Mouse (Mus musculus) thymus, postnatal 10 days (tissue): ENCODE measurements around the gene Mta1.

Experiments used
- DNase-seq, 2 experiments: peaks; one replicate each; pipeline ENCODE4 v3.0.0; 2021; ENCODE audit warnings: low spot score in 2 of 2

Mta1 gene

DNA sequence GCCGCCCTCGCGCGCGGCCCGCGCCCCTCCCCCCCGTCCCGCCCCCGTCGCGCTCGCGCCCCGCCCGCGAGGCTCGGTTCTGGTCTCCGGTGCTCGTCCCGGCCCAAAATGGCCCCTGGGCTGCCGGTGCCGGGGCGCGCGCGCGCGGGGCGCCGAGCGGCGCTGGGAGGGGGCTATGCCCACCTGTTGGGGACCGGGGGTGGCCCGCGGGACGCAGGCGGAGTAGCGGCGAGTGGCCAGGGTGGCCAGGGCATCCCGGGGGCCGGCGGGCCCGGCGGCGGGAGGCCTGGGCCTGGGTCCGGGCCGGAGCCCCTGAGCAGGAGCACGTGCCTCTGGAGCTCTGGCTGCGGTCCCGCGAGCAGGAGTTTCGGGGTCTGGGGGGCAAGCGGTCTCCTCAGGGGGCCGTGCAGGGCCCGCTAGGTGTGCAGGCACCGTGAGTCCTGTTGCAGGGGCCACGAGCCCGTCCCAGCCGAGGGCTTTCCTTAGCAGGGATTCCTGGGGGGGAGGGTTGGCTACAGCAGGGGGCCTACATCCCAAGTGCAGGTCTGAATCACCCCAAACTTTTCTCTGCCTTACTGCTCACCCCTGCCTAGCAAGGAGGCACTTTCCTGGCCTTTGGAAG is 563 bp downstream of the Mta1 start:
- no peak for DNase-seq

DNA sequence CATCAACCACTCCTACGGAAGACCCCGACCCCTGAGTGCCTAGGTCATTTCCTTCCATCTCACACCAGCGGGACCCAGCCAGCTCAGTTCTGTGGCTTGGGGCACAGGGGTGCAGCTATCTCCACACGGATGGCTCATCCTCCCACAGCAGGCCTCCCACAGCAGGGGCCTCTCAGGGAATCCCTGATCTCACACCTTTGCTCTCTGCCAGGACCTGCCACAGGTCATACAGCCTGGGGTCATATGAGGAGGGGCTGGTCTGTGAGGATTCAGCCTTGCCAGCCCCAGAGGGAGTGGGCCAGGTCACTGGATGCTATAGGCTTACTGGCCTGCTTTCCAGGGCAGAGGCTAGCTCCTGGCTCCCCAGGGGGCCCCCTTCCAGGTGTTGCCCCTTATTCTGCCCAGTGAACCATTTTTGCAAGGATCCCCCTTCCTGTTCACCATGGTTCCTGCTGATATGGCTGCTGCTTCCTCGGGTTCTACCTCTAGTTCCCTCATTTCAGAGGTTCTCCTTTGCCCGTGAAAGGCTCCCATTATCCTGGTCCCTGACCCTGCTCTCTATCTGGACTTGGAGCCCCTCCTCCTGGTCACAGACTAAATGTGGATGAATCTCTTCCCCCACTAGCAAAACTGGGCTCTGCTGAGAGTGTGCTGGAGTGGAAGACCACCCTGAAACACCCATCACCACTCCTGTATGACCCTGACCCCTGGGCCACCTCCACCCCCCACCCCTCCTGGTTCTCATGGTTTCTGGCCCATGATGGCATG is 1.6 kb downstream of the Mta1 start:
- DNase-seq: no peak

DNA sequence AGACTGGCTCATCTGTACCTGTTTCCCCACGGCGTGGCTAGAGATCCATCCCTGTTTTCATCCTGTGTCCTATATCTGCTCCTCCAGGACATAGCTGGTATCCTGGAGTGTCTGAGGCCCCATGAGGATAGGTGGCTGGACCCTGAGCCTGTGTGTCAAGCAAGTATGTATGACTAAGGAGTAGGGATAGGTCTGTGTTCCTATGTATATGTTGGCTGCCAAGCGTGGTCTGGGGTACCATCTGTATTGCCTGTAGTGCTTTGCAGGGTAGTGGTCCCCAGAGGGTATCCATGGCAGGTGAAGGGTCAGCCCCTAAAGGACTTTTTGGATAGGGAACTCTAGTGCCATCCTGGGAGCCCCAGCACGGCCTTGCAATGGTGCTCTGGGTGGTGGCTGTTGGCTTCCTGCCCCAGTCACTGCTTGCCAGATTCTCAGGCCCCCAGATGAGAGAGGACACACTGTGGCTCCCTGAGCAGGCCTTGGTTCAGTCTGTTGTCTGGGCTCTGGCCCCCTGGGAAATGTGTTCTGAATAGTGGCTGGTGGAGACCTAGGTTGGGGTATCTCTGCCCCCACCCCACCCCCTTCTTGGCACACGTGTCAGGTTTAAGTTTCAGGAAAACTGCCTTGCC is 2.5 kb downstream of the Mta1 start:
- DNase-seq: no peak

DNA sequence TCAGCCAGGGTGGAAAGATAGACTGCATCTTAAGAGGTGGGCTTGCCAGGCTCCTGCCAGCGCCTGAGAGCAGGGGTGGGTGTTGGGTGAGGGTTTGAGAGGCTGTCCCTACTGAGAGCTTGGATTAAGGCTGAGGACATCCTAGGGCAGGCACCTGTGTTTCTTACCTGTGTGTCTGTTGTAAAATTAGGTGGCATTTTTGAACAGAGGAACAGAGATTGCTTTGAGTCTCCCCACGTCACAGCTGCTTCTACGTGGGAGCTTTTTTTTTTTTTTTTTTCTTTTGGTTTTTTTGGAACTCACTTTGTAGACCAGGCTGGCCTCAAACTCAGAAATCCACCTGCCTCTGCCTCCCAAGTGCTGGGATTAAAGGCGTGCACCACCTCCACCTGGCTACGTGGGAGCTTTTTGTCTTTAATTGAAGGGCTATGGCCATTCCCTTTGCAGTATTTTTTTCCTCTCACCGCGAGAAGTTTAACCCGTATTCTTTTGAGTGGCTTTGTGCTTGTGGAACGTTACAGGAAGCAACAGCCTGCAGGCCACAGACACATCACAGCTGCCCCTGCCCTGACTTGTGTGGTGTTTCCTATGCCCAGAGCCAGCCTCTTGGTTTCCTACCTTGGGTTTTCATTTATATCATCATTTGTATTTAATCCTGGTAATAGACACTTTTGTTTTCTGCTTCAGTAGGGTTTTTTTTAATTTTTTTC is 3.3 kb downstream of the Mta1 start:
- DNase-seq: no peak

DNA sequence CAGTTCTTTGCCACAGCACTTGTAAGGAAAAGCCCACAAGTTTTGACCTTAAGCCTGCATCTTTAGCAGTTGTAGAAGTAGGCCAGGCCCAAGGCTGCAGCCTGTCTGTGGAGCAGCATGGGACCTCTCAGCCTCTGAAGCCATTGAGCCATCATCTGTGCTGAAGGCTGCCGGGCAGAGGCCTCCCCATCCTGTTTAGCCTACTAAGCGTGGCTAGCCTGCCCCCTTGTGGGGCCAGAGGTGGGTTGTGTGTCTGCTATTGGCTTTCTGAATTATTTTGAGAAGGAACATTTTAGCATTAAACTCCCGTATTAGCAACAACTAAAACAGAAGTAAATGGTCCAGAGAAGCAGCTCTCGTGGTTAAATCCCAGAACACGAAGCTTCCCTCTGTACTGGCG is 4.4 kb downstream of the Mta1 start:
- DNase-seq: peak; percentile 47 to 68

DNA sequence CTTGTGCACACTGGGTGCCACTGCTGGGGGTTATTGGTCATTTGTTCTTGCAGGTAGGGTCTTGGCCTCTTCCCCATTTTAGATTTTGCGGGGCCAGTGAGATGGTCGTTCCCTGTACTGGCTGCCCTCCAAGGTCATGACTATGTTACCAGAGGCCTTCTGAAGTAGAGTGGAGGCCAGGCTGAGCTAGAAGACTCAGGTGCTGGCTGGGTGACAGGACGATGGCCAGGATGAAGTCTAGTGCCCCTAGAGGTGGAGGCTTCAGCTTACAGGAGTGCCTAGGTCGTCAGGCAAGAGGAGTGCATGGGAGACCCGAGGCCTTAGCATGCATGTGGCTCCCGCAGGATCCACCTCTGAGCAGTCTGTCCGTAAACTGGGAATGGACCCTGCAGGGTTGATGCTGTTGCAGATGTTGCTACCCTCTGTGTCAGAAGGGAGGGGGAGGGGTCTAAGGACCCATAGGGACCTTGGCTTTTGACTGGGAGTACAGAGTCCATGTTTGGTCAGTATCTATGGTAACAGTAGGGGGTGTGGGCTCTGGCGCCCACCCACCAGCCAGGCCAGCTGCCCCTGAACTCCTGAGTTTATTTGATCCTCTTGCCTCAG is 5.9 kb downstream of the Mta1 start:
- DNase-seq: no peak

DNA sequence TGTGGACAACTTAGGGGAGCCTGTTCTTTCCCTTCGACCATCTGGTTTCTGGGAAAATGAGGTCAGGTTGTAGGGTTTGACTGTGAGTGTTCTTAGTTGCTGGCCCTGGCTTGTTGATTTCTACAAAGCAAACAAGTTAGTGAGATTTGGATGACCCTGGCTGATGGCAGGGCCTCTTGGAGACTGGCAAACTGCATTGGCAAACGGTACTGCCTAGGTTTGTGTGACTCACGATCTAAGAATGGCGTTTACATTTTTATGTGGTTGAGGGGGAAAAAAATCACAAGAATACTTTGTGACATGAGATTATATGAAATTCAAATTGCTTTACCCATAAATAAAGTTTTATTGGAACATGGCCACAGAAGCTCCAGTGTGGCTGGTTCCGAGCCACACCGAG is 8.3 kb downstream of the Mta1 start:
- DNase-seq: no peak

DNA sequence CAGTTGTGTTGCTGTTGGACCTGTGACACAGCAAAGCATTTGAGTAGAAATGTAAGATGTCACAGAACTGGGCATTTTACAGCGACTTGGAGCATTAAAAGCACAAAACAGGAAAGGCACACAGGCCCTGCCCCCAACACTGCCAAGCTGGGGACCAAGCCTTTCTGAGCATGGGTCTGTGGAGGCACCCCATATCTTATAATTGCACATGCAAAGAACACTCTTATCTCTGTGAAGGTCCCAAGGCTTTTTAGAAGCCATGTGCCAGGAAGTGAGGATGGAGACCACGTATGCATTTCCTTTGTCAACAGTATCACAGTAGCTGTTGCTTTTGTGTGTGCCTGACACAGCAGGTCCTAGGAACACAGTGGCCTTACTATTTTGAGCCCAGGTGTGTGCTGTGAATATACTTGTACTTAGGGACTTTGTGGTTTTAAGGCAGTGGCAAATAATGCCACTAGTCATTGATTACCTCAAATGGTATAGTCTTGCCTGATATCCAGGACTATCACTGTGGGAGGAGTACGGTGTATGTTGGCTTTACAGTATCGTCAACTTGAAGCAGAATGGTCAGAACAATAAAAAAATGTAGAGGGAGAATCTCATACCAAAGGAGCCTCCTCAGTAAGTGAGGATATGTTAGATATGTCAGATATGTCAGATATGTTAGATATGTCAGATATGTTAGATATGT is 9.5 kb downstream of the Mta1 start:
- DNase-seq: no peak

DNA sequence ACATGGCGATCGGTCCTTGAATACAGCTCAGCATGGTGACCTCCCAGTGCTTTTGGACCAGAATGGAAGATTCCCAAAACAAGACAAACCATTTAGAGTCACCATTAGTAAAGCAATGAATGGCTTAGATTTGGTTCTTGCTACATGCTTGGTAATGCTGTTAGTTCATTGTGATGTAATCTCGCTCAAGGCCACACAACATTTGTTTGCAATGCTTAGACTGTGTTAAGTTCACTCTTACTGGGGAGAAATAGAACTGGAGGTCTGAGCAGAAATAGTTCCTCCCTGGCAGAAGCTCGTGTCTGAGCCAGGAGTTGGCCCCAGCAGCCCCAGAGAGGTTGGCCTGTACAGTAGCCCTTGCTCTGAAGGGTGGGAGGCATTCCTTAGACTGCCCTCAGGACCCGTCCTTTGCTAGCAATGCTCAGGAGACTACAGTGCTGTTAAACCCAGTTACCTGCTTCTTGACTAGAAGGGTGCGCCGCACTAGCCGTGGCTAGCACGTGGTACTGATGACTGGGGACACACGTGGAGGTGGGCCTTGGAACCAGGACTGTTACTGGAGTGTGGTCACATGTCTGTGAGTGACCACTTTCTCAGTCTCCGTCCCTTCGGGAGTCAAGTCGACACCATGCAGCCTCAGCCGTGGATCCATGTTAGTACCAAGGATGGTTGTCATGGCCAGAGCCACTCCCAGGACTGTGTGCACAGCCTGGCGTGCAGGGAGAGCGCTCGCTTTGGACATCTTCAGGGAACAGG is 10.6 kb downstream of the Mta1 start:
- no peak for DNase-seq

DNA sequence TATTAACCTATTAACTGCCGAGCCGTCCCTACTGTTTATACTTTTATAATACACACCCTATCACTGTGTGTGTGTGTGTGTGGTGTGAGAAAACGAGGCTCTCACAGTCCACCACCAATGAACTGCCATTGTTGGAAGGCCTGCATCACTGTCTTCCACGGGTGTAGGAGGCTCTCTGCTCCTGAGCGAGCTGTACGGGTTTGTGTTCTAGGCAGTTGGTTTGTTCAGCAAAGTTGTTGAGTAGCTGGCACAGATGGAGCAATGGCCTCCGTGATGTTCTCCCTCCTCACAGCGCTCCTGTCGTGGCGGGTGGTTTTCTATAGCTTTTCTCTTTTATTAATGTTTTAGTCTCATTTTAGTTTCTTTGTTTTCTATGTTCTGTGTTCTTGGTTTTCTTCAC is 11.7 kb downstream of the Mta1 start:
- no peak for DNase-seq

DNA sequence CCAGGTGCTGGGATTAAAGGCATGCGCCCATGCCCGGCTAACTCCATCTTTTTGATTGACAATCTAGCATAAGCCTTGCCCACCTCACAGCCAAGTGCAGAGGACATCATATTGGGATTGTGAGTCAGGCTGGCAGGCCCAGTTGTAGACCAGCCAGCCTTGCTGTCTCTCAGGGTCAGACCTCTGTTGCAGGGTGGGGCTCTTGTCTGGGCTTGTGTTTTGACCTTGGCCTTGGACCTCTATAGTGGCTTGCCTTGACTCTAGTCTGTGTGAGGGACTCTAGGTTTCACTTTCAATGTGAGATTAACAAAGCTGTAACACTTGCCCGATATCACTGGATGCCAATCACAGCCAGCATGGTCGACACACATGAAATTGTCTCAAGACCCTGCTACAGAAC is 16.1 kb downstream of the Mta1 start:
- no peak for DNase-seq

DNA sequence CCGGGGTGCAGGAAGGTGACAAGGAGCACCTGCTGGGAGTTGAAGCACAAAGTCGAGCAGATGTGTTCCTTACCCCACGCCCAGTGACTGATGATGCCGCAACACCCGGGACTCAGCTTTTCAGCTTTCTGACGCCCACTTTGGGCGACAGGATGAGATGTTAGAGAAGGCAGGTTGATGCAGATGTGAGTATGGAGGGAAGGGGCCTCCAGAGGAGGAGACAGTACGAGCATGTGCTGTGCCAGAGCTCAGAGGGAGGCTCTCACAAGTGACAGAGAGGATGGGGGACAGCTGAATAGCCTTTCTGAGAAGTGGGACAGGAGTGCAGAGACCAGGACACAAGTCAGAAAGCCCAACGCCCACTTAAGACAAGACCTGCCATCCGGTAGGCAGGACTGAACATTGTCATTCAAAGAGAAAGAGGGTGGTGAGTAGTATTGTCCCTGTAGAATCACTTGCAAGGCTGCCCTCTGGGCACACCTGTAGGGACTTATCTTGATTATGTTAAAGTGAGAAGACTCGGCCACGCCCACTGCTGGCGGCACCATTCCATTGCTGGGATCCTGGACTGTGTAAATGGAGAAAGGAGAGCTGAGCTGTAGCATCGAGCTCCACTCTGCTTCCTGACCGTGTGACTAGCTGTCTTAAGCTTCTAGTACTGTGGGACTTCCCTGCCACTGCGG is 16.9 kb downstream of the Mta1 start:
- DNase-seq: no peak

DNA sequence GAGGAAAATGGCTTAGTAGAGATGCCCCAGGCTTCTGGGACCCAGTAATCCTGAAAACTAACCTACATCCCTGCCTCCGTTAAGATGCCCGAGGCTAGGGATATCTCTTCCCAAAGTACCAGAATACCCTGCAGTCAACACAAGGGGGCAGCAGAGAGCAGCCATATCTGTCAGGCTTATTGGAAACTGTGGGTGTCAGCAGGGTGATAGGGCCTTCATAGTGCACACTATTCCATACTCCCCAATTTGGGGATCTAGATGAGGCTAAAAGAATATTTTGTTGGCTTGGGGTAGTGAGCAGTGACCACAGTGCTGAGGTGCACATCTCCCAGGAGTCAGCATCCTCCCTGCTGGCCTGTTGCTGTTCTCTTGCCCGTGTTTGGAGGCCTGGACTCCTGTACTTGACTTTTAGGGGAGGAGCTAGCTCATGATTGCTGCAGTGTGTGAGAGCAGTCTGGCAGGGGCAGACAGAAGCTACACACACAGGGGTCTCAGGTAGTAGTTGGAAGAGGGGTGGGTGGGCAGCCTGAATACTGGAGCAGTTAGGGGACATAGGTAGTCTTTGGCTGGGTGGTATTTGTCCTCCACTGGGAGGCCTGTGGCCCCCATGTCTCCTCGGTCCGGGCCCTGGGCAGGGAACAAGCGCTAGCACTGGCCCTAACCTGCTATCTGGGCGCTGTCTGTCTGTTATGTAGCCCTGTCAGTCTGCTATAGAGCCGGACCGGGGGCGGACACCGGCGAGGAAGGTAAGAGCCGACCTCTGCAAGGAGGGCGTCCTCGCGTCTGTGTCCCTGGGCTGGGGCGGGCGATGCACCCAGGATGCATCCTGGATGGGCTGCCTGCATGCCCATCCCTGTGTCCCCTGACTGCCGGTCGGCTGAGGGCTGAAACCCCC is 21.7 kb downstream of the Mta1 start:
- DNase-seq: peak in 1 of 2 experiments; percentile 78

DNA sequence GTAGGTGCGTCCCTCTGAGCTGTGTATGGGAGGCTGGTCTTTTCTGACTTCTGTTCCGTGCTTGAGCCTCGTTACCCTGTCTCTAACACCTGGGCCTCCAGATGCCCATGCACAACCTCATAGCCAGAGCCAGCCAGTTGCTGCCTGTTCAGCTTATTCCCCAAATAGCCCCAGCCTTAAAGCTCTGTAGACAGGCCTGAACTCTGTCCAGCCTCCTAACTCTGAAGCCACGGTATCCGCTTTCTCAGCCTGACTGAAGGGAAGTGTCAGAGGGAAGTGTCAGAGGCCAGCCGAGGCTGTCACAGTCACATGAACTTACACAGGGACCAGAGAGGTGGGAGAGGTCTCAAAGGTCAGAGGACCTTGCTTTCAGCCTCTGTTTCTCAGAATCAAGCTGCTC is 26.6 kb downstream of the Mta1 start:
- no peak for DNase-seq

DNA sequence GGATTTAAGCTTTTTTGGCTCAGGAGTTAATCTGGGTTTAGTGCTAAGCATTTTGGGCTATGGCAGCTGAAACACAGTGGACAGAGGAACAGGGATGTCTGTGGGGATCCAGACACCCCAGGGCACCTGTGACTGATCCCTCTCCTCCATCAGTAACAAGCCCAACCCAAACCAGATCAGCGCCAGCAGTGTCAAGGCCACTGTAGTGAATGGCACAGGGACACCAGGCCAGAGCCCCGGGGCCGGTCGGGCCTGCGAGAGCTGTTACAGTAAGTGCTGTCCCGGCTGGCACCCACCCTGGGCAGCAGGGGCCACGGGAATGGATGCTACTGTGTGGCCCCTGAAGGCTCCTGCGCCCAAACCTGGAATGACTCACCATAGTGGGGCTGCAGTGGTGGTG is 32.7 kb downstream of the Mta1 start:
- no peak for DNase-seq

DNA sequence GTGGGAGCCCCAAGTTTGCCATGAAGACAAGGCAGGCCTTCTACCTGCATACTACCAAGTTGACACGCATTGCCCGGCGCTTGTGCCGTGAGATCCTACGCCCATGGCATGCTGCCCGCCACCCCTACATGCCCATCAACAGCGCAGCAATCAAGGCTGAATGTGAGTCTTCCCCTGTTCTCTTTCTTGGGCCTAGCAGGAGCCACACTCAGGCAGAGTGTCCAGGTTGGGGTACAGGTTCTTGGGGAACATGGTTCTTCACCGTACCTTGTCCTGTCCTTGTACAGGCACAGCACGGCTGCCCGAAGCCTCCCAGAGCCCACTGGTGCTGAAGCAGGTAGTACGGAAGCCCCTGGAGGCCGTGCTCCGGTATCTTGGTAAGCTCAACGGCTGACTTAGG is 33.5 kb downstream of the Mta1 start:
- DNase-seq: no peak

DNA sequence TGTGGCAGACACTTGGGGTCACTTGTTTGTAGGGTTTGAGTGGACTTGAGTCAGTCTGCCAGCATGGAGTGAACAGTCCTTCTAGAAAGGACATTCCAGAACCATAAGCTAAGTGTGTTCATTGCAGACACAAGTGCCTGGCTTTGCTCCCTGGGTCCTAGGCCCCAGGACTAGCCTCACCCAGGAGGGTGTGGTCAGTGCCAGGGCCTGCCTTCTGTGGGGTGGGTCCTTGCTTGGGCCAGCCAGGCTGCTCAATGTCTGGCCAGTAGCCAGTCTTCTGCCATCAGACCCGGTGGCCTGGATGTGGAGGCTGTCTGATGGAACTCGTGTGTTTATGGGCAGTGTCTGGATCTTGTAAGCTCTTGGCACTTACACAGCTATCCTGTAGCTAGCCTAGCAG is 34.5 kb downstream of the Mta1 start:
- DNase-seq: no peak

DNA sequence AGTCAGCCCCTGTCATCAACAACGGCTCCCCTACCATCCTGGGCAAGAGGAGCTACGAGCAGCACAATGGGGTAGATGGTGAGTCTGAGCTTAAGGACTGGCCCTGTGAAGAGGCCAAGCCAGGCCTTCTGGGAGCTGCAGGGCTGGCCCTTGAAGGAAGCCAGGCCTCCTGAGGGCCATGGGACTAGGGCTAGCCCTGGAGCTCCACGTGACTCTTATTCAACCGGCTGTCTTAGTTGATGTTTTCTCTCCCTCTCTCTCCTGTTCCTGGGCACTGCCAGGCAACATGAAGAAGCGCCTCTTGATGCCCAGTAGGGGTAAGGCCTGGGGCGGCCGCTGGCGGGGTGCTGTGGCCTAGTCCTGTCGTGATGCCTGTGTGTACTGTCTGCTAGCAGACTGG is 35.2 kb downstream of the Mta1 start:
- no peak for DNase-seq

DNA sequence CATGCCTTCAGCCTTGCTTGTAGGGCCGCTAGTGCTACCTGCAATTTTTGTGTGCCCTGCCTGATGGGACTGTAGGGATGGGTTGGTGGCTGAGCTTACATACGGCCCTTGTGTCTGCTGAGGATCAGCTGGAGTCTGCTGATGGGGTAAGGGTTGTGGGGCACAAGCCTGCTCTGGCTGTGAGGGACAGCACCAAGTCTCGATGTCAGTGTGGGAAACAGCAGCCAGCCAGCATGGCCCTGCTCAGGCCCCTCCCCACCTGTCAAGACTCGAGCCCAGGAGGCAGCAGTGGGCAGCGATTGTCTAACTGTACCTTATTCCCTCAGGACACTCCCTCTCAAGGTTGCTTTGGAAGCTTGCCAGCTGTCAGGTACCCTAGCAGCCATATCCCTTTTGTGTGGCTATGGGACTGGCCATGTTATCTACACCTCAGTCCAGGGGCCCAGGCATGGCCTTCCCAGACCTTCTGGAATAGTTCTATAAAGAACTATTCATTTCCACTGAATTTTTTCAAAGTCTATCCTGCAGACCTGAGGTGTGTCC is 35.9 kb downstream of the Mta1 start:
- DNase-seq: no peak
